Mouse (Mus musculus): ENCODE data around the gene Ubl4a. TPM values are rescaled to one million over a fixed set of nuclear protein-coding genes. Genes with fewer than 3 reads are reported as not detected.

Ubl4a gene
- 72.0 TPM for polyA plus RNA-seq (2014; fragmentation: Illumina TruSeq; extraction: RNeasy Lipid Tissue Mini Kit (QIAGEN cat#74804); ENCODE audit: low read depth, low replicate concordance)

GRCm38 (mm10) chrX:74372888-74373549 is at the start of gene Ubl4a, which contains the start of gene Slc10a3:
Gene Ubl4a (minus strand): TSS chrX:74373218.
Gene Slc10a3 (minus strand): TSS chrX:74373349.

DNA sequence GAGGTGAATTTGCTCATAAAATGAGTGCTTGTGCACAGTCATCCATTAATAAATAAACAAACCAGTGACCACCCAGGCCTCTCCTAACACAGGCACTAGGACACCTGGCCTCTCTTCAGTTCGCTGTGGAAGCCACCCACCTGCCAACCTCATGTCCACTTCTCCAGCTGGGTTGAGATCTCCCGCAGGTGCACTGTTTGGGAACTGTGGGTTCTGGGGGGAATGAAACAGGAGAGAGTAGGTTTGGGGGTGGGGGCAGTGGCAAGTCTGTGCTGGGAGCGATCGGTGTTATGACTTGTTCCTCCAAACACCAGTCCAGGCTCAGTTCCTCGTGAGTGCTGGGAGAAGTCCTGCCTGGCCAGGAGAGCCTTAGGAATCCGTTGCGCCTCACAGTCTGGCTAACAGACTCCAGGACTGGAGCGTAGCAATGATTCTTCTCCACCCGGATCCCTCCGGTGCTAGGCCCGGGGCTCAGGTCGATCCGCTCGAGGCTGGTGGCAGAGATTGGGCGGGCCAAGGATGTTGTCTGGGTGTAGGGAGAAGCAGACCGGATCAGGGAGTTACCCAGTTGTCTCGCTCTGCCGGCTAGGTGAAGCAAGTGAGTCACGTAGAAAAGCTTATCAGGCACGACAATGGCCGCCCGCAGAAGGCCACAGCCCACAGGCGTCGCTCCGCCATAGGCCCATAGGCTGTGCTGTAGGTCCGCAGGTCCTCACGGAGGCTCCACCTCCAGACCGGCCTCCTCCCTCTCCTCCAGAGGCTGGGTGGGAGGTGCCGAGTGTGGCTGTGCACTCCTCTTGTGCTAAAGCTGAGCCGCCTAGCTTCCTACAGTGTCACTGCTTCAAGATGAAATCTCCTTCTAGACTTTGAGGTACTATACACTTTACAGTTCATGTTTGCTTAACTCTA is 19.8 kb upstream of the Ubl4a start, which contains the start of the genes Fam3a and Ikbkg:
Gene Fam3a (minus strand): TSS at position 738 of the 909 bp plus-strand sequence.
Gene Ikbkg (plus strand): TSS at position 756 of the 909 bp plus-strand sequence.

DNA sequence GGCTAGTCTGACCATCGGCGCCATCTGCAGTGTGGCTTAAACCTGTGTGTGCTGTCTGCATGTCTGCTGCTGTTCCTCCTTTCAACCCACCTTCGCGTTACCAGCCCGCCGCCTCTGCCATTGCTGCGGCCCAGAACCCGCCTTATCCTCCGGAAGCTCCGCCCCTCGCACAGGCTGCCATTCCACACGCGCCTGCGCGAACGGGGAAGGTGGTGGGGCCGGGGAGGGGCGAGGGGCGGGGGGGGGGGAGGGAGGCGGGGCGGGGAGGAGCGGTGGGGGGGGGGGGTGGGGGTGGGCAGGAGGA is 19.6 kb downstream of the Ubl4a start, which contains the start of gene Lage3:
Gene Lage3 (minus strand): TSS at position 152 of the 304 bp plus-strand sequence.

DNA sequence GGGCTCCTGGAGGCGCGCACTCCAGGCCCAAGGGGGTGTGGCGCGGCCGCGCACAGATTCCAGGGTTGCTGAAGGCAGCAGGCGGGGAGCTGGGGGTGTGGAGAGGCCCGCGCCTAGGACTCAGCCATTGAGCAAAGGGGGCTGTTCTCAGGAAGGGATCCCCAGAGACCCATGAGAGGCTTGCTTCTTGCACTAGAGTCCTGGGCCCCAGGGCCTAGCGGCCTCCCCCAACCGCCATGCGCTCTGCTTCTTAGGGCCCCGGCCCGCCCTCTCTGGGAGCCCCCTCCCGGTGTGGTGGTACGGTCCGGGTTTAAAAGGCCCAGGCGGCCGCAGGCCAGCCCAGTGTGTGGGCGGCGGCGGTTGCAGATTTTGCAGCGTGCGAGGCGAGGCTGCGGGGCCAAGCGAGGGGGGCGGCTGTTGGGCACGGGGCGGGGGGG is 44.3 kb downstream of the Ubl4a start, which contains the start of gene Plxna3:
Gene Plxna3 (plus strand): TSS at position 342 of the 437 bp plus-strand sequence.

Other genes starting within 250 kb of the Ubl4a start
- gene Opn1mw, start 245.8 kb downstream of the Ubl4a start, polyA plus RNA-seq (2014; fragmentation: Illumina TruSeq; extraction: RNeasy Lipid Tissue Mini Kit (QIAGEN cat#74804); ENCODE audit: low read depth, low replicate concordance): not detected
- 27.6 TPM for gene Mecp2, start 237.9 kb downstream of the Ubl4a start, polyA plus RNA-seq (2014; fragmentation: Illumina TruSeq; extraction: RNeasy Lipid Tissue Mini Kit (QIAGEN cat#74804); ENCODE audit: low read depth, low replicate concordance)
- gene Tex28, start 205.4 kb downstream of the Ubl4a start, polyA plus RNA-seq (2014; fragmentation: Illumina TruSeq; extraction: RNeasy Lipid Tissue Mini Kit (QIAGEN cat#74804); ENCODE audit: low read depth, low replicate concordance): not detected
- not detected for gene Tktl1, start 196.0 kb downstream of the Ubl4a start, polyA plus RNA-seq (2014; fragmentation: Illumina TruSeq; extraction: RNeasy Lipid Tissue Mini Kit (QIAGEN cat#74804); ENCODE audit: low read depth, low replicate concordance)
- 20.8 TPM for gene Flna, start 123.4 kb downstream of the Ubl4a start, polyA plus RNA-seq (2014; fragmentation: Illumina TruSeq; extraction: RNeasy Lipid Tissue Mini Kit (QIAGEN cat#74804); ENCODE audit: low read depth, low replicate concordance)
- 42.2 TPM for gene Emd, start 118.5 kb downstream of the Ubl4a start, polyA plus RNA-seq (2014; fragmentation: Illumina TruSeq; extraction: RNeasy Lipid Tissue Mini Kit (QIAGEN cat#74804); ENCODE audit: low read depth, low replicate concordance)
- 999 TPM for gene Rpl10, start 102.4 kb downstream of the Ubl4a start, polyA plus RNA-seq (2014; fragmentation: Illumina TruSeq; extraction: RNeasy Lipid Tissue Mini Kit (QIAGEN cat#74804); ENCODE audit: low read depth, low replicate concordance)
- 33.7 TPM for gene Taz, start 91.3 kb downstream of the Ubl4a start, polyA plus RNA-seq (2014; fragmentation: Illumina TruSeq; extraction: RNeasy Lipid Tissue Mini Kit (QIAGEN cat#74804); ENCODE audit: low read depth, low replicate concordance)
- gene Dnase1l1, start 90.9 kb downstream of the Ubl4a start, polyA plus RNA-seq (2014; fragmentation: Illumina TruSeq; extraction: RNeasy Lipid Tissue Mini Kit (QIAGEN cat#74804); ENCODE audit: low read depth, low replicate concordance): 11.8 TPM
- gene Atp6ap1, start 76.1 kb downstream of the Ubl4a start, polyA plus RNA-seq (2014; fragmentation: Illumina TruSeq; extraction: RNeasy Lipid Tissue Mini Kit (QIAGEN cat#74804); ENCODE audit: low read depth, low replicate concordance): 332 TPM
- gene Gdi1, start 68.2 kb downstream of the Ubl4a start, polyA plus RNA-seq (2014; fragmentation: Illumina TruSeq; extraction: RNeasy Lipid Tissue Mini Kit (QIAGEN cat#74804); ENCODE audit: low read depth, low replicate concordance): 223 TPM
- gene Fam50a, start 60.2 kb downstream of the Ubl4a start, polyA plus RNA-seq (2014; fragmentation: Illumina TruSeq; extraction: RNeasy Lipid Tissue Mini Kit (QIAGEN cat#74804); ENCODE audit: low read depth, low replicate concordance): 18.3 TPM
- 0.99 TPM for gene Plxna3, start 44.2 kb downstream of the Ubl4a start, polyA plus RNA-seq (2014; fragmentation: Illumina TruSeq; extraction: RNeasy Lipid Tissue Mini Kit (QIAGEN cat#74804); ENCODE audit: low read depth, low replicate concordance)
- 14.9 TPM for gene Lage3, start 19.6 kb downstream of the Ubl4a start, polyA plus RNA-seq (2014; fragmentation: Illumina TruSeq; extraction: RNeasy Lipid Tissue Mini Kit (QIAGEN cat#74804); ENCODE audit: low read depth, low replicate concordance)
- gene Slc10a3, start 131 bp upstream of the Ubl4a start, polyA plus RNA-seq (2014; fragmentation: Illumina TruSeq; extraction: RNeasy Lipid Tissue Mini Kit (QIAGEN cat#74804); ENCODE audit: low read depth, low replicate concordance): 12.7 TPM
- gene Fam3a, start 20.1 kb upstream of the Ubl4a start, polyA plus RNA-seq (2014; fragmentation: Illumina TruSeq; extraction: RNeasy Lipid Tissue Mini Kit (QIAGEN cat#74804); ENCODE audit: low read depth, low replicate concordance): 8.7 TPM
- gene Ikbkg, start 20.1 kb upstream of the Ubl4a start, polyA plus RNA-seq (2014; fragmentation: Illumina TruSeq; extraction: RNeasy Lipid Tissue Mini Kit (QIAGEN cat#74804); ENCODE audit: low read depth, low replicate concordance): 69.8 TPM
- 101 TPM for gene G6pdx, start 56.0 kb upstream of the Ubl4a start, polyA plus RNA-seq (2014; fragmentation: Illumina TruSeq; extraction: RNeasy Lipid Tissue Mini Kit (QIAGEN cat#74804); ENCODE audit: low read depth, low replicate concordance)
- gene Gm6880, start 108.2 kb upstream of the Ubl4a start, polyA plus RNA-seq (2014; fragmentation: Illumina TruSeq; extraction: RNeasy Lipid Tissue Mini Kit (QIAGEN cat#74804); ENCODE audit: low read depth, low replicate concordance): not detected
- not detected for gene Olfr1326-ps1, start 201.7 kb upstream of the Ubl4a start, polyA plus RNA-seq (2014; fragmentation: Illumina TruSeq; extraction: RNeasy Lipid Tissue Mini Kit (QIAGEN cat#74804); ENCODE audit: low read depth, low replicate concordance)
- not detected for gene Olfr1325, start 219.5 kb upstream of the Ubl4a start, polyA plus RNA-seq (2014; fragmentation: Illumina TruSeq; extraction: RNeasy Lipid Tissue Mini Kit (QIAGEN cat#74804); ENCODE audit: low read depth, low replicate concordance)